Mouse (Mus musculus): Measurements from ENCODE around the gene Hoxa10. TPM values are rescaled to one million over a fixed set of nuclear protein-coding genes. Genes with fewer than 3 reads are reported as not detected.

Hoxa10 gene
- polyA plus RNA-seq, 1 experiment from 2014 or later: not detected

DNA sequence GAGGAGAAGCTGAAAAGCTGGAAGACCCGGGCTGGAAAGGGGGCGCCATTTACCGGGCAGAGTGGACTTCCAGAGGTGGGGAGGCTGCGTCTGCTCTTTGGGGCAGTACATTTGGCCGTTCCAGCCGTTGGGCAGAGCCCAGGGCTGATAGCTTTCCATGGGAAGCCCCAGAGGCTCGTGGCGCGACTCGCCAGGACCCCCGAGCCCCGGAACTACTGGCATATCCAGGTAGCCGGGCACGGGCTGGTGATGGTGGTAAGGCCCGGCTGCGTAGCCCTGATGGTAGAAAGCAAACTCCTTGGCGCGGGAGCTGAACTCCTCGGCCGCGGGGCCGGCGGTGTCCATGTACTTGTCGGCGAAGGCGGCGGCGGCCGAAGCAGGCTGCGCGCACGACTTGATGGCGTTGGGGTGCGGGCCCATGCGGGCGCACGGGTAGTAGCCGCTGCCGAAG is 19.2 kb upstream of the Hoxa10 start:
- 0 out of 2 replicates have a peak overlapping the region, but pooled peaks have one; percentile 11 for H3K4me2 ChIP-seq (replicated peaks; ENCODE audit: low read depth, low read length)
- no peaks in the 10 kb centered on the region for H3K9me3 ChIP-seq (ENCODE audit: control insufficient read depth, low read length)
- no peak overlapping the region for H3K9ac ChIP-seq (ENCODE audit: low read depth, low read length)
- H3K4me3 ChIP-seq (ENCODE audit: low read depth, low read length): peak overlapping the region; percentile 12; the same call in 1 of the 2 replicates
- DNase-seq (ENCODE audit: low spot score) (peak; percentile 69), ATAC-seq (ENCODE audit: low FRiP score) (no peak)
- WGBS: 2% methylated on average over 36 of the region's 39 CpGs
- H3K36me3 ChIP-seq (ENCODE audit: control insufficient read depth, insufficient read depth, low read length): no peaks in the 10 kb centered on the region
- no peak overlapping the region for H3K27ac ChIP-seq (ENCODE audit: low read depth, low read length)
- H3K27me3 ChIP-seq (ENCODE audit: control insufficient read depth, insufficient read depth, low read length): peaks cover 90% of the 10 kb centered on the region
- H3K4me1 ChIP-seq (replicated peaks; ENCODE audit: control insufficient read depth, insufficient read depth, low read length): peaks cover 8% of the 10 kb centered on the region; the same call in 1 of the 2 replicates

DNA sequence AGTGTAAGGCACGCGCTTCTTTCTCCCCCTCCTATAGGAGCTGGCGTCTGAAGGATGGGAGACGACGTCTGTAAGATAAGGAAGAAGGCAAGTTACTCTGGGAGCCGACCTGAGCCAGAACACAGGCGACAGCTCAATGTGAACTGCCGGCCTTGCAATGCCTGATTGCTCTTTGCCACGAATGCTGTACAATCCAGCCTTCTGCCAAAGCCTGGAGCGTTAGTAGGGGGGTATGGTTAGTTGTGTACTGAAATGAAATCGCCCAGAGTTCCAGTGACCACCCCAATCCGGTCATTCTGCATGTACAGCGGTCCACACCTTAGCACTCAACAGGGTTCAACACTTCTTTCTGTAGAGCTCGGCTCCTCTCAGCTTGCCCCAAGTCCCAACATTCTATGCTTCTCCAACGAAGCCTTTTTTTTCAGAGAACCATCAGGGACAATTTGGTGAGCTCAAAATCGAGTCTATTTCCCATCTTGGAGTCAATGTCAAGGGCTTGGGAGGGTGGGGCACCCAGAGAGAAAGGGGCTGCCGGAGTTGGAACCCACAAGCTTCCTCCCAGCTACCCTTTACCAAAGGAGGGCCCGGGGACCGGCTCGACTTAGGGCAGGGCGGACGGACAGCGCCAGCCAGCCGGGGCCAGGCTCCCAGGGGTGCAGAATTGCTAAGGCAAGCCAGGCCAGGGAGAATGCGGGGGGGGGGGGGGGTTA is 18.6 kb upstream of the Hoxa10 start:
- ATAC-seq (ENCODE audit: low FRiP score): no peak
- Histone ChIP-seq H3K27ac (ENCODE audit: low read depth, low read length) (no peak overlapping the region), H3K27me3 (ENCODE audit: control insufficient read depth, insufficient read depth, low read length) (peaks cover 87% of the 10 kb centered on the region), H3K4me2 (replicated peaks; ENCODE audit: low read depth, low read length) (no peak overlapping the region), H3K36me3 (ENCODE audit: control insufficient read depth, insufficient read depth, low read length) (no peaks in the 10 kb centered on the region), H3K4me1 (replicated peaks; ENCODE audit: control insufficient read depth, insufficient read depth, low read length) (peaks cover 8% of the 10 kb centered on the region; the same call in 1 of the 2 replicates), H3K4me3 (ENCODE audit: low read depth, low read length) (no peak overlapping the region), H3K9me3 (ENCODE audit: control insufficient read depth, low read length) (no peaks in the 10 kb centered on the region), H3K9ac (ENCODE audit: low read depth, low read length) (no peak overlapping the region)
- 1% methylated on average over 24 of the region's 25 CpGs for WGBS
- DNase-seq (ENCODE audit: low spot score): no peak

DNA sequence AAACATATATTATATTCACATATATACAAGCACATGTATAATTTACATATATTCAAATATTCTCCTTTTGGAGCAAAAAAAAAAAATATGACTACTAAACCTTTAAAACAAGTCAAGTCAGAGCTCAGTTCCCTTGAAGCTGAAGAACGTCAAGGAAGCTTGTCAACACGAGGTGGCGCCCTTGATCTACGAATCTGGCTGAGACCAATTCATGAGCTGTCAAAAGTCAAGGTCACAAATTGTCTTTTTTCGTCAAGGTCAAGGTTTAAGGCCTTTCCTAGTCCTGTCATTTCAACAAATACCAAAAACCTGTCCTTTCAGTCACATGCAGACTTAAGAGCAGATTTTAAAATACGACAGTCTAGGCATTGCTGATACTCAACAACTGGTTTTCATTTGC is 16.3 kb upstream of the Hoxa10 start:
- peaks cover 86% of the 10 kb centered on the region for H3K27me3 ChIP-seq (ENCODE audit: control insufficient read depth, insufficient read depth, low read length)
- ATAC-seq (ENCODE audit: low FRiP score) (no peak), DNase-seq (ENCODE audit: low spot score) (peak; percentile 91)
- H3K4me1 ChIP-seq (replicated peaks; ENCODE audit: control insufficient read depth, insufficient read depth, low read length): peaks cover 11% of the 10 kb centered on the region; the same call in 1 of the 2 replicates
- H3K36me3 ChIP-seq (ENCODE audit: control insufficient read depth, insufficient read depth, low read length): no peaks in the 10 kb centered on the region
- no peak overlapping the region for H3K9ac ChIP-seq (ENCODE audit: low read depth, low read length)
- no peak overlapping the region for H3K4me3 ChIP-seq (ENCODE audit: low read depth, low read length)
- H3K27ac ChIP-seq (ENCODE audit: low read depth, low read length): no peak overlapping the region
- no peak overlapping the region for H3K4me2 ChIP-seq (replicated peaks; ENCODE audit: low read depth, low read length)
- no peaks in the 10 kb centered on the region for H3K9me3 ChIP-seq (ENCODE audit: control insufficient read depth, low read length)
- WGBS: 1% methylated on average over 6 of the region's 6 CpGs

DNA sequence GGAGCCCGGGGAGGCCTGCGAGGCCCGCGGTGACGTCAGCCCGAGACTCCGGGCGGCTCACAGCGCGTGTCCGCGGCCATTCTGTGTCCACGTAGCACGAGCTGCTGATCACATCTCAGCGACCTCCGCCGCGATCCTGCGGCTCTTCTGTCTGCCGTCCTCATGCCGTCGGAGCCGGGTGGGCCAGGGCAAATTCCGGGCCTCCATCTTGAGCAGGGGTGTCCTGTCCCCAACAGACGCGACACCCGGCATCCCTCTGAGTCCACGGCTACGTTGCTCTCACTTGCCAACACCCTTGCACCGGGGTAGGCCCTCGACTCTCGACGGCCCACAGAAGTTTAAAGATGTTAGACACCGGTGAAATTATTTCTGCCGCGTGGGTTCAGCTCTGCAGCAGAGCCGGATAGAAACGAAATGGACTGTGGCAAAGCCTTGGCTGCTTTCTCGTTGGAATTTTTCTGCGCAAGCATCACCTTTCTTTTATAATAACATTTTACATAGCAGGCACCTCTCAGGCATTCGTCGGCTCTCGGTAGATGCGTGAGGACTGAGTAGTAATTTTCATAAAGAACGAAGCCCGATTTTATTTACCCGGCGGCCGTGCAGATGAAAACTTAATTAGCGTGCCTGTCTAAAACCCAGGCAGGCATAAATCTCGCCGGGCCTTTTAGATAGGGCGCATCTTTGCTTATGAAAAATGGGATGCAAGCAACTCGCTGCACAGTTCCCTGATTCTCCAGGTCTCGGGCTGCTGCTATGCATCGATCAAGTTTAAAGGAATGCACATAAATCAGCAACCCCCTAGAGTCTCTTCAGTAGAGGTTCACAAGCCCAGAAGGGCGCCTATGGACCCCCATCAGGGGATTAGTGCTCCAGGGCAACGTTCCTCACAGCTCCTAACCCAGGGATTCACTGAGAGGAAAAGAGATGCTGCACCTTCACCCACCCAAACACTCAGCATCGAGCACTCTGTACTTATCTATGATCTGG is 13.2 kb upstream of the Hoxa10 start:
- H3K9me3 ChIP-seq (ENCODE audit: control insufficient read depth, low read length): no peaks in the 10 kb centered on the region
- H3K27ac ChIP-seq (ENCODE audit: low read depth, low read length): no peak overlapping the region
- ATAC-seq (ENCODE audit: low FRiP score) (no peak), DNase-seq (ENCODE audit: low spot score) (no peak)
- H3K4me3 ChIP-seq (ENCODE audit: low read depth, low read length): no peak overlapping the region
- H3K4me2 ChIP-seq (replicated peaks; ENCODE audit: low read depth, low read length): no peak overlapping the region
- H3K27me3 ChIP-seq (ENCODE audit: control insufficient read depth, insufficient read depth, low read length): peaks cover 89% of the 10 kb centered on the region
- H3K36me3 ChIP-seq (ENCODE audit: control insufficient read depth, insufficient read depth, low read length): no peaks in the 10 kb centered on the region
- WGBS: under 1% methylated on average over 59 of the region's 59 CpGs
- H3K4me1 ChIP-seq (replicated peaks; ENCODE audit: control insufficient read depth, insufficient read depth, low read length): 0 out of 2 replicates have a peak, but pooled peaks cover 2% of the 10 kb centered on the region
- no peak overlapping the region for H3K9ac ChIP-seq (ENCODE audit: low read depth, low read length)

DNA sequence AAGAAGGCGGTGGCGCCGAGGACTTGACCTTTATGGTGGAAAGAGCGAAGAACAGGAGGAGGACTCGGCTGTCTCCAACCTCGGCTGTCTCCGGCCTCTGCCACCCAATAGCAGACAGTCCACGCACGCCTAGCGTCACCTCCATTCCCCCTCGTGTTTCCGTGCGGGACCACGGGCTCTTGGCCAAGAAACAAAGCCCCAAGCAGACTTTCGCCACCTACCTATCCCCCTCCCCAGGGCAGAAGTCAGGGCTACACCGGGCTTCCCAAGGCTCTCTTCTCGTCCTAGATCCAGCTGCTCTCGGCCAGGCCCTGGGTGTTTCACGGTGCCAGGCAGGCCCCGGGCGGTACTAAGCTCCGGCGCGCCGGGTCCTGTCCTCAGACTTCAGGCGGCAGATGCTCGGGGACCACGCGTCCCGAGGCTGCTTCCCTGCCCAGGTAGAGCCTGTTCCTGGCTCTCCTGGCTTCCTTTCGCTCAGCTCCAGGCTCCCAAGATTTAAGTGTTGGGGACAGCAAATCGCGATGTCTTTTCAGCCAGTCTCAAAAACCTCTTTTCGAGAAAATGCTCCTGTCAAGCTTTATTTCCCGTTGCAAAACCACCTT is 12.2 kb upstream of the Hoxa10 start:
- Histone ChIP-seq H3K36me3 (ENCODE audit: control insufficient read depth, insufficient read depth, low read length) (no peaks in the 10 kb centered on the region), H3K4me2 (replicated peaks; ENCODE audit: low read depth, low read length) (no peak overlapping the region), H3K27ac (ENCODE audit: low read depth, low read length) (no peak overlapping the region), H3K9me3 (ENCODE audit: control insufficient read depth, low read length) (no peaks in the 10 kb centered on the region), H3K9ac (ENCODE audit: low read depth, low read length) (no peak overlapping the region), H3K27me3 (ENCODE audit: control insufficient read depth, insufficient read depth, low read length) (peaks cover 90% of the 10 kb centered on the region), H3K4me3 (ENCODE audit: low read depth, low read length) (no peak overlapping the region), H3K4me1 (replicated peaks; ENCODE audit: control insufficient read depth, insufficient read depth, low read length) (0 out of 2 replicates have a peak, but pooled peaks cover 2% of the 10 kb centered on the region)
- no peak for DNase-seq (ENCODE audit: low spot score)
- ATAC-seq (ENCODE audit: low FRiP score): no peak
- under 1% methylated on average over 35 of the region's 35 CpGs for WGBS

DNA sequence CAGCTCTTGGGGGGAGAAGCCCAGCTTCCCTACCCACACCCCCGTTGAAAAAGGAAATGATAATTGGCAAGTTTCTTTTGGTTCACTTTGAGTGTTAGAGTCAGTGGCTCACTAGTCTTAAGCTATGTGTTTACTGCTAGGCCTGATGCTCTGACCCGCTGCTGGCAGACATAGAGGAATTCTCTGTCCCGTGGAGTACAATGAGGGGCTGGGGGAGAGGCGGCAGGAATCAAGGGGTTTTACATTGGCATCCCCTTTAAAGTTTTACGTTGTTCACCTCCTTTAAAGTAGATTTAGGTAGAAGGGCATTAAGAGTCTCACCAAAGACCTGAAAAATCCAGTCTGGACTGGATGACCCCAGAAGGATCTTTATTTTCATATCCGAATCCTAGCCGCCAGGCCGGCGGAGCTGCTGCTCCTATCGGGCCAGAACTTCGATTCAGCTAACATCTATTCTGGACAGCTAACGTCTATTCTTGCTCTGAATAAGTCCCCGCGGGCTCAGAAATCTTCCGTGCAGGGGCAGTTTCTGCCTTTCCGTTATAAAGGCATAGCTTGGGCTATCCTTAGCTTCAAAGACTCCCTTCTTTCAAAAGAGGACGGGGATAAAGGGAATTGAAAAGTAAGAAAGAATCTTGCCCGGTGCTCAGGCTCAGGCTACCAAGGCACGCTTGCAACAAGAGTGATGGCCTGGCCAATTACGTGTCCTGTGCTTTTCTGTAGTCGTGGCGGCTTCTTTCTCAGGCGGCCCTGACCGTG is 11.5 kb upstream of the Hoxa10 start:
- no peaks in the 10 kb centered on the region for H3K36me3 ChIP-seq (ENCODE audit: control insufficient read depth, insufficient read depth, low read length)
- H3K4me2 ChIP-seq (replicated peaks; ENCODE audit: low read depth, low read length): no peak overlapping the region
- H3K4me3 ChIP-seq (ENCODE audit: low read depth, low read length): no peak overlapping the region
- peaks cover 90% of the 10 kb centered on the region for H3K27me3 ChIP-seq (ENCODE audit: control insufficient read depth, insufficient read depth, low read length)
- no peak for DNase-seq (ENCODE audit: low spot score)
- ATAC-seq (ENCODE audit: low FRiP score): no peak
- H3K4me1 ChIP-seq (replicated peaks; ENCODE audit: control insufficient read depth, insufficient read depth, low read length): 0 out of 2 replicates have a peak, but pooled peaks cover 2% of the 10 kb centered on the region
- under 1% methylated on average over 24 of the region's 24 CpGs for WGBS
- no peaks in the 10 kb centered on the region for H3K9me3 ChIP-seq (ENCODE audit: control insufficient read depth, low read length)
- H3K27ac ChIP-seq (ENCODE audit: low read depth, low read length): no peak overlapping the region
- H3K9ac ChIP-seq (ENCODE audit: low read depth, low read length): no peak overlapping the region

DNA sequence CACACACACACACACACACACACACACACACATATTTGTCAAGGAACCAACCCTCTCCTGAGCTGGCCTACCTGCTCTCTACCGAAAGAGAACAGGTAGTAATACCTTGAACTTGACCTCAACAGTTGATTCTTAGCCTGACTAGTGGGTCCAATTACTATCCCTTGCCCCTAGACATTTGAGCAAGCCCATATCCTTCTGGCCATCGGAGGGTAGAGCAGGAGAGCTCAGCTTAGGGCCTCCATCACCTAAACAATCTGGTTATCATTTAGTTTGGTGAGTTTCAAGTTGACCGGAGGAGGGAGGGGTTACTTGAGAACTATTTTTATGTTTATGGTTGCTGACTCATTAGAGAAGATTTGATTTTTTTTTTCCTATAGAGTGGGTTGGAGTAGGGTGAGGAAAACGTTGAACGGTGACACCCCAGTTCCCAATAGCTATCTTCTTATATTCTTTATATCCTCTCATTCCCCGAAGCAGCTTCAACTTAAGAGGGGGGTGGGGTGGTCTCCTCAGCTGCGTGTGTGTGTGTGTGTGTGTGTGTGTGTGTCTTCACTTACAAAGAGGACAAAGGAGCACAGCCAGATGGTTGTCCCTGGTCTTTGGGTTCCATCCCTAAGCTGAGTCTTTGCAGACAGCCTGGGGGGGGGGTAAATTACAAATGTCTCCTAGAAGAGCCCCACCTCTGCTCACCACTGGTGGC is 10.7 kb upstream of the Hoxa10 start:
- H3K4me2 ChIP-seq (replicated peaks; ENCODE audit: low read depth, low read length): no peak overlapping the region
- peaks cover 3% of the 10 kb centered on the region; the same call in 1 of the 2 replicates for H3K4me1 ChIP-seq (replicated peaks; ENCODE audit: control insufficient read depth, insufficient read depth, low read length)
- ATAC-seq (ENCODE audit: low FRiP score): no peak
- H3K27ac ChIP-seq (ENCODE audit: low read depth, low read length): no peak overlapping the region
- no peak overlapping the region for H3K4me3 ChIP-seq (ENCODE audit: low read depth, low read length)
- H3K9me3 ChIP-seq (ENCODE audit: control insufficient read depth, low read length): no peaks in the 10 kb centered on the region
- 7% methylated on average over 7 of the region's 7 CpGs for WGBS
- H3K9ac ChIP-seq (ENCODE audit: low read depth, low read length): no peak overlapping the region
- no peak for DNase-seq (ENCODE audit: low spot score)
- peaks cover 91% of the 10 kb centered on the region for H3K27me3 ChIP-seq (ENCODE audit: control insufficient read depth, insufficient read depth, low read length)
- no peaks in the 10 kb centered on the region for H3K36me3 ChIP-seq (ENCODE audit: control insufficient read depth, insufficient read depth, low read length)
